Mouse (Mus musculus) forebrain, postnatal 0 days (tissue): Measurements from ENCODE around the gene Mettl14. TPM values are rescaled to one million over a fixed set of nuclear protein-coding genes. Genes with fewer than 3 reads are reported as not detected.

Source experiments
- ATAC-seq: fragments of 200-750 bp; cut with Nextera tagmentation; 2 replicates; pipeline ENCODE4 v1.8.0; 2017; ENCODE audit warnings: mild to moderate bottlenecking, moderate library complexity
- DNase-seq: peaks from one replicate; pipeline ENCODE4 v3.0.0-alpha.2; 2015
- H3K27ac ChIP-seq: fragments of 300-500 bp; sonication (generic); 2 replicates; pipeline ENCODE4 v1.5.1; 2014; ENCODE audit warnings: low read depth, mild to moderate bottlenecking, antibody characterized with exemption, low read length, moderate library complexity, mixed read lengths
- H3K27me3 ChIP-seq: fragments of 300-500 bp; sonication (generic); 2 replicates; pipeline ENCODE4 v1.6.1; 2014; ENCODE audit warnings: mild to moderate bottlenecking, low read length, mixed read lengths; ENCODE audit not compliant: insufficient read depth
- H3K36me3 ChIP-seq: fragments of 300-500 bp; sonication (generic); 2 replicates; pipeline ENCODE4 v1.6.1; 2014; ENCODE audit warnings: mild to moderate bottlenecking, moderate library complexity; ENCODE audit not compliant: insufficient read depth
- H3K4me1 ChIP-seq: fragments of 300-500 bp; sonication (generic); 2 replicates; pipeline ENCODE4 v1.6.1; 2014; ENCODE audit warnings: antibody characterized with exemption; ENCODE audit not compliant: insufficient read depth
- H3K4me2 ChIP-seq: fragments of 300-500 bp; sonication (generic); 2 replicates; pipeline ENCODE4 v1.6.1; 2014; ENCODE audit warnings: low read depth, mild to moderate bottlenecking, moderate library complexity
- H3K4me3 ChIP-seq: fragments of 300-500 bp; sonication (generic); 2 replicates; pipeline ENCODE4 v1.5.1; 2014; ENCODE audit warnings: low read depth, low read length, mixed read lengths
- H3K9ac ChIP-seq: fragments of 300-500 bp; sonication (generic); 2 replicates; pipeline ENCODE4 v1.6.1; 2014; ENCODE audit warnings: mild to moderate bottlenecking
- H3K9me3 ChIP-seq: fragments of 300-500 bp; sonication (generic); 2 replicates; pipeline ENCODE4 v1.6.1; 2016; ENCODE audit warnings: low read length
- CTCF ChIP-seq: sonication (generic); IDR thresholded peaks from 2 replicates; pipeline ENCODE4 v1.5.1; 2016; ENCODE audit warnings: antibody characterized with exemption, control low read depth, low read depth
- WGBS: fragments of 180-500 bp; shearing (Covaris S2); extraction: QIAGEN DNeasy Blood & Tissue Kit; methylation state at CpG from one replicate; pipeline ENCODE4 v1.1.7; 2014; 5-methylcytosine and 5-hydroxymethylcytosine counted together
- polyA plus RNA-seq: library from polyadenylated mRNA; unstranded; fragments of >200 nt; fragmentation: Nextera tagmentation; extraction: Ambion mirVana; gene quantifications from 2 replicates; pipeline ENCODE4 v1.2.1, GENCODE M21; 2015
- total RNA-seq: library from RNA; depleted of rRNA; stranded (reverse); fragments of >200 nt; gene quantifications from 2 replicates; pipeline ENCODE4 v1.2.3, GENCODE M21; 2014

Gene Mettl14
- total and polyA plus RNA-seq, 2 experiments from 2014 or later = 8.7 to 14.9 TPM

DNA sequence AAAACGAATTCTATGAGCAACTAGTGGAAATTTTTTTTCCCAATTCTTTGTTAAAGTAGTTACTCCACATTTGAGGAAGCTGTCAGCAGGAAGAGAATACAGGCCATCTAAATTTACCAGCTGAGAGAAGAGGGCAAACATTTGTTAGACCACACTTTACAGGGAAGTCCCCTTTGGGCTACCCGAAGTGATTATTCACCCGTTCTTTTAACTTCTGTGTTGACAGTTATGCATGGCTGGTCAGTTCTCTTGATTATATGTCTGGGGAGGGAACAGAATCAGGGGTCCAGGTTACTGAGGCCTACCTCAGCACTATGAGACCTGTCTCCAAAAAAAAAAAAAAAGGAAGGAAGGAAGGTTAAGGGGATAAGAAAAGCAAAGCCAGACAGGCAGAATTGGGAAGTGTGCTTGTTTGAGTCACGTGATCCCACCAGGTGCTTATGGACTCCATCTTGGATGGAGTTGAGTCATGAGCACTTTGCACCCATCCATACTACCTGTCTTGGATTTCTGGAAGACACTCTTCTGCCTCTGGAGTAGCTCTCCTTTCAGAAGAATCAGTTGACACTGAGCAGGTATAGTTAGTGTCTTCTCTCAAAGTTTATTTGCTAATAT is 29.4 kb downstream of the Mettl14 start:
- Histone ChIP-seq H3K4me1 (no peaks in the 10 kb centered on the region), H3K9ac (no peak overlapping the region), H3K27ac (no peak overlapping the region), H3K36me3 (peaks cover 11% of the 10 kb centered on the region; the same call in 1 of the 2 replicates), H3K9me3 (no peaks in the 10 kb centered on the region), H3K4me3 (no peak overlapping the region), H3K4me2 (no peak overlapping the region), H3K27me3 (no peaks in the 10 kb centered on the region)
- ATAC-seq (no peak), DNase-seq (no peak)
- WGBS = 83% methylated on average over 4 of the region's 4 CpGs
- TF ChIP-seq CTCF = no peak

DNA sequence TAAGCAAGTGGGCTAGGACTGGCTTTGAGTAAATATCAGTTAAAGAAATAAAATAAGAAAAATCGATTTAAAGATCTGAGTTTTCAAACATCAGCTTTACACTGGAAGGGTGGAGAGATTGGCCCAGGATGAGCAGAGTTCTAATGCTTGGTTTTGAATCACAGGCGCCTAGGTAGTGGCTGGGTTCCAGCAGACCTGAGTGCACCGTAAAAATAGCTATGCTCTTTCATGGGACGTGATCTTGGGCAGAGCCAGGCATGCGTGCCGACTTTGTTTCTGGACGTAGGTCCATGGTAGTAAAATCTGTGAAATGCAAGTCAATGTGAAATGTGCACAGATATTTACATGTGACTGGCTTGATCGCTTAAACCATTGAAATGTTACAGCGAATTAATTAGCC is 31.5 kb downstream of the Mettl14 start:
- WGBS = 90% methylated on average over 9 of the region's 9 CpGs
- Histone ChIP-seq H3K27ac (no peak overlapping the region), H3K36me3 (peaks cover 4% of the 10 kb centered on the region; the same call in 1 of the 2 replicates), H3K4me2 (no peak overlapping the region), H3K9me3 (no peaks in the 10 kb centered on the region), H3K9ac (no peak overlapping the region), H3K27me3 (no peaks in the 10 kb centered on the region), H3K4me3 (no peak overlapping the region), H3K4me1 (no peaks in the 10 kb centered on the region)
- ATAC-seq (no peak), DNase-seq (no peak)
- no peak for TF ChIP-seq CTCF

DNA sequence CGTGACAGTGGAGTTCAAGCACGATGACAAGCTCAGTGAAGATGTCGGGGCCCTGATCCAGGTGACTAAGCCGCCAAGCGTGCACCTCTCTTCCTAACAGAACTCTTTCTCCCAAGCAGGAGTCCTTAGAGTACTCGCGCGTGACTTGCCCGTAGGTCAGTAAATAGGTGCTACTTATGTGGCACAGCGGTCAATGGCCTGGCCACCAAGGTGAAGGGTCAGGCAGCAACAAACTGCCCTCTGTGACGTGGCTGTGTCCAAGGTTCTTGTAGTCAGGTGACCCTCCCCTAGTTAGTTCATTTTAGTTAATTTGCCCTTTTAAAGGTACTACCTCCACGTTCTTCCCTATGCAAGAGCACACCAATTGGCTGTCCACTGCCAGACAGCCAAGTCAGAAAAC is 32.2 kb downstream of the Mettl14 start:
- H3K27ac ChIP-seq = no peak overlapping the region
- no peaks in the 10 kb centered on the region for H3K9me3 ChIP-seq
- DNase-seq (no peak), ATAC-seq (no peak)
- TF ChIP-seq CTCF = no peak
- H3K36me3 ChIP-seq = peaks cover 4% of the 10 kb centered on the region; the same call in 1 of the 2 replicates
- WGBS = 92% methylated on average over 12 of the region's 12 CpGs
- no peak overlapping the region for H3K4me2 ChIP-seq
- H3K4me1 ChIP-seq = no peaks in the 10 kb centered on the region
- no peaks in the 10 kb centered on the region for H3K27me3 ChIP-seq
- H3K4me3 ChIP-seq = no peak overlapping the region
- H3K9ac ChIP-seq = no peak overlapping the region

GRCm38 (mm10) chr3:123353183-123353582 is 32.7 kb downstream of the Mettl14 start:
- ATAC-seq (no peak), DNase-seq (peak; percentile 86)
- Histone ChIP-seq H3K36me3 (peaks cover 4% of the 10 kb centered on the region; the same call in 1 of the 2 replicates), H3K27me3 (no peaks in the 10 kb centered on the region), H3K4me2 (no peak overlapping the region), H3K9ac (no peak overlapping the region), H3K4me1 (no peaks in the 10 kb centered on the region), H3K9me3 (no peaks in the 10 kb centered on the region), H3K27ac (no peak overlapping the region), H3K4me3 (no peak overlapping the region)
- 56% methylated on average over 6 of the region's 6 CpGs for WGBS
- TF ChIP-seq CTCF = peak; percentile 71

DNA sequence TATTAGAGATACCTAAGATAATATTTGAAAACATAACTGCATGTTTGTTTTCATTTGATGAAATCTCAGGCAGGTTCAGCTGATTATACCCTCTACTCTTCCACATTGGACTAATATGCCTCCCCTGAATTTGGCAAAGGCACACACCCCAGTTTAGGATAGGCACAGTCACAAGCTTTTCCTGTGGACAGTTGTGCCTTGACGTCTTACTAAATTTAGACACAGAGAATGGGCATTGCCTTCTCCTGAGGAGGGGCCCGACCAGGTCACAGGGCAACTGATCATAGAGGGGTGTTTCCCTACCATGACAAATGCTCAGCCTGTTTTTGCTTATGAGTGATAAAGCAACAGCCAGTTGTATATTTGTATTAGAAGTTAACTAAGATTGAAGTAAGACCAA is 34.4 kb downstream of the Mettl14 start:
- DNase-seq = no peak
- Histone ChIP-seq H3K27ac (no peak overlapping the region), H3K4me2 (no peak overlapping the region), H3K36me3 (peaks cover 4% of the 10 kb centered on the region; the same call in 1 of the 2 replicates), H3K4me3 (no peak overlapping the region), H3K4me1 (no peaks in the 10 kb centered on the region), H3K27me3 (no peaks in the 10 kb centered on the region), H3K9me3 (no peaks in the 10 kb centered on the region), H3K9ac (no peak overlapping the region)
- TF ChIP-seq CTCF = no peak
- no peak for ATAC-seq
- WGBS = 80% methylated on average over 2 of the region's 2 CpGs

DNA sequence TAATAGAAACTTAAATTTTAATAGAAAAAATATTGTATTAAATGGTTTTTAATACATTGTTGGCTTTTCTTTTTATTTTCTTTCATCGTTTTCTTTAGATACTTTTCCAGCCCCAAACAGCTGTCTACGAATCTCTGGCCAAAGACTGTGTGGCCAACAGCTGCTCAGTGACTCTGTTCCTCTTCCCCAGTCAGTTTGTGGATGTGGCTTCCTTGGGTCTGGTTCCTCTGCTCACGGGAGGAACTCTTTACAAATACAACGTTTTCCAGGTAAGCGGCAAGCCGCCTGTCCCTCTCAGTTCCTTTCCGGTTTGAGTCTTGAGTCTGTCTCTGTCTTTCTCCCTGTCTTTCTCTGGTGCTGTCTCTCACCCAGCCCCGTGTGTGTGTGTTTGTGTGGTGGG is 35.3 kb downstream of the Mettl14 start:
- no peak for TF ChIP-seq CTCF

GRCm38 (mm10) chr3:123348080-123348802 is 37.7 kb downstream of the Mettl14 start:
- 60% methylated on average over 12 of the region's 12 CpGs for WGBS

More for the DNA sequence above, 35.3 kb downstream of the Mettl14 start:
- ATAC-seq = no peak
- Histone ChIP-seq H3K9me3 (no peaks in the 10 kb centered on the region), H3K4me1 (no peaks in the 10 kb centered on the region), H3K4me2 (no peak overlapping the region), H3K4me3 (no peak overlapping the region), H3K9ac (no peak overlapping the region), H3K27me3 (no peaks in the 10 kb centered on the region), H3K27ac (no peak overlapping the region), H3K36me3 (peaks cover 4% of the 10 kb centered on the region; the same call in 1 of the 2 replicates)
- 88% methylated on average over 8 of the region's 8 CpGs for WGBS
- DNase-seq = no peak

More at GRCm38 (mm10) chr3:123348080-123348802, 37.7 kb downstream of the Mettl14 start:
- ATAC-seq (peak; percentile 85), DNase-seq (peak; percentile 84)
- H3K9ac ChIP-seq = no peak overlapping the region
- no peak overlapping the region for H3K4me2 ChIP-seq
- H3K27me3 ChIP-seq = no peaks in the 10 kb centered on the region
- no peak overlapping the region for H3K27ac ChIP-seq
- no peaks in the 10 kb centered on the region for H3K9me3 ChIP-seq
- H3K4me3 ChIP-seq = no peak overlapping the region
- H3K4me1 ChIP-seq = no peaks in the 10 kb centered on the region
- no peak for TF ChIP-seq CTCF
- no peaks in the 10 kb centered on the region; the same call in 1 of the 2 replicates for H3K36me3 ChIP-seq
